Mouse (Mus musculus) spleen, adult 2 months (tissue): Measurements from ENCODE around the gene Rad23b.

Experiments used
- CTCF ChIP-seq: fragments of 200-500 bp; IDR thresholded peaks from 2 replicates; pipeline ENCODE4 v1.5.1; 2011; ENCODE audit warnings: mild to moderate bottlenecking, inconsistent platforms; ENCODE audit not compliant: insufficient read depth, insufficient read length, insufficient replicate concordance; ENCODE audit errors: extremely low read depth
- POLR2A ChIP-seq: fragments of 200-500 bp; IDR thresholded peaks from 2 replicates; pipeline ENCODE4 v1.6.1; 2011; ENCODE audit warnings: low read depth, low read length, inconsistent platforms

DNA sequence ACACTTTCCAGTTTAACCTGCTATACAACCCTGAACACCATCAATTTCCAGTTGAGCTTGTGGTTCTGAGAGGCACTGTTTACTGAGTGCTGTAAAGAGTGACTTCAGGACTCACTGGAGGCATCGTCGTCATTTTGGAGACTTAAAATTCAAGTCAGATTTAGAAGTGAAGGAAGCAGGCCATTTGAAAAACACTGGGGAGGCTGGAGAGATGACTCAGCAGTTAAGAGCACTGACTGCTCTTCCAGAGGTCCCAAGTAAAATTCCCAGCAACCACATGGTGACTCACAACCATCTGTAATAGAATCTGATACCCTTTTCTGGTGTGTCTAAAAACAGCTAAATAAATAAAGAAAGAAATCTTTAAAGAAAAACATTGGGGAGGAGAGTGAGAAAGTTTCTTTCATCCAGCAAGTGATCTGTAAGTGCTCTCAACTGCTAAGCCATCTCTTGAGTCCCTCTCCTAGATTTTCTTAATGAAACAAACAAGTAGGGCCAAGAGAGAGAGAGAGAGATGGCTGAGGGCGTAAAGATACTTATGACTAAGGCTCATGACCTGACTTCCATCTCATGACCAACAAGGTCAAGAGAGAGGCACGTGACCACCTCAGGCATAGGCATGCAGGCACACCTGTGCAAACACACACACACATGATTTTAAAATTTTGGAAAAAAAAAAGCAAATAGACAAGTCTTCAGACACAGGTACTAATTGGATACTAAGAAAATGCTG, 23.9 kb upstream of the Rad23b start:
- TF ChIP-seq CTCF (no peak), POLR2A (no peak)
